Mouse (Mus musculus) cortical plate, adult 2 months (tissue): Measurements from ENCODE around the gene Ephb1. TPM values are rescaled to one million over a fixed set of nuclear protein-coding genes. Genes with fewer than 3 reads are reported as not detected.

Experiments
- H3K27ac ChIP-seq: fragments of 200-500 bp; 2 replicates; pipeline ENCODE4 v1.5.1; 2012; ENCODE audit warnings: low read length, control low read depth, inconsistent platforms; ENCODE audit not compliant: insufficient read depth
- H3K4me1 ChIP-seq: fragments of 200-500 bp; 2 replicates; pipeline ENCODE4 v1.6.1; 2011; ENCODE audit warnings: low read length; ENCODE audit not compliant: control insufficient read depth, insufficient read depth
- H3K4me3 ChIP-seq: fragments of 200-500 bp; 2 replicates; pipeline ENCODE4 v1.5.1; 2011; ENCODE audit warnings: mild to moderate bottlenecking, low read length, control low read depth; ENCODE audit not compliant: insufficient read depth
- CTCF ChIP-seq: fragments of 200-500 bp; IDR thresholded peaks from 2 replicates; pipeline ENCODE4 v1.5.1; 2011; ENCODE audit warnings: mild to moderate bottlenecking, control low read depth, low read length; ENCODE audit not compliant: insufficient read depth; ENCODE audit errors: extremely low read depth
- POLR2A ChIP-seq: fragments of 200-500 bp; IDR thresholded peaks from 2 replicates; pipeline ENCODE4 v1.6.1; 2011; ENCODE audit warnings: mild to moderate bottlenecking, low read length, control low read depth; ENCODE audit not compliant: insufficient read depth; ENCODE audit errors: extremely low read depth
- polyA plus RNA-seq: library from polyadenylated mRNA; depleted of rRNA; stranded (reverse); fragments of >200 nt; gene quantifications from 2 replicates; pipeline ENCODE4 v1.2.3, GENCODE M21; 2012

Ephb1 gene
- polyA plus RNA-seq, 1 experiment, result 30.8 TPM

- no peaks in the 10 kb centered on the region; the same call in 1 of the 2 replicates for H3K4me1 ChIP-seq
- no peak overlapping the region for H3K27ac ChIP-seq
- no peak overlapping the region for H3K4me3 ChIP-seq
- TF ChIP-seq CTCF, result no peak
- TF ChIP-seq POLR2A, result no peak
These were observed 44.1 kb downstream of the Ephb1 start for GRCm38 (mm10) chr9:102310431-102310830.

- no peak for TF ChIP-seq POLR2A
- TF ChIP-seq CTCF, result no peak
- Histone ChIP-seq H3K4me3 (no peak overlapping the region), H3K27ac (no peak overlapping the region), H3K4me1 (no peaks in the 10 kb centered on the region; the same call in 1 of the 2 replicates)
These were observed 45.2 kb downstream of the Ephb1 start for GRCm38 (mm10) chr9:102309278-102309677.

- TF ChIP-seq POLR2A (no peak), CTCF (no peak)
- no peak overlapping the region for H3K4me3 ChIP-seq
- H3K27ac ChIP-seq, result no peak overlapping the region; the same call in 1 of the 2 replicates
- no peaks in the 10 kb centered on the region; the same call in 1 of the 2 replicates for H3K4me1 ChIP-seq
These were observed 46.8 kb downstream of the Ephb1 start for GRCm38 (mm10) chr9:102307656-102308055.

- no peak for TF ChIP-seq POLR2A
- H3K4me3 ChIP-seq, result no peak overlapping the region
- H3K27ac ChIP-seq, result peak overlapping the region; percentile 78
- H3K4me1 ChIP-seq, result no peaks in the 10 kb centered on the region; the same call in 1 of the 2 replicates
These were observed 47.7 kb downstream of the Ephb1 start for GRCm38 (mm10) chr9:102306645-102307415.

- TF ChIP-seq CTCF (no peak), POLR2A (no peak)
- Histone ChIP-seq H3K4me1 (no peaks in the 10 kb centered on the region; the same call in 1 of the 2 replicates), H3K27ac (peak overlapping the region; percentile 17; the same call in 1 of the 2 replicates), H3K4me3 (no peak overlapping the region)
These were observed 48.9 kb downstream of the Ephb1 start for GRCm38 (mm10) chr9:102305432-102306100.

- H3K27ac ChIP-seq, result no peak overlapping the region
- TF ChIP-seq POLR2A (no peak), CTCF (no peak)
- no peaks in the 10 kb centered on the region; the same call in 1 of the 2 replicates for H3K4me1 ChIP-seq
- no peak overlapping the region for H3K4me3 ChIP-seq
These were observed 49.7 kb downstream of the Ephb1 start for GRCm38 (mm10) chr9:102304796-102305195.

- Histone ChIP-seq H3K4me1 (no peaks in the 10 kb centered on the region; the same call in 1 of the 2 replicates), H3K4me3 (no peak overlapping the region), H3K27ac (no peak overlapping the region)
- TF ChIP-seq POLR2A, result no peak
- TF ChIP-seq CTCF, result no peak
These were observed 50.6 kb downstream of the Ephb1 start for GRCm38 (mm10) chr9:102303882-102304281.

- Histone ChIP-seq H3K4me3 (no peak overlapping the region), H3K27ac (no peak overlapping the region), H3K4me1 (no peaks in the 10 kb centered on the region)
- TF ChIP-seq POLR2A (no peak), CTCF (no peak)
These were observed 53.5 kb downstream of the Ephb1 start for GRCm38 (mm10) chr9:102300985-102301384.

- no peak for TF ChIP-seq CTCF
- no peak for TF ChIP-seq POLR2A
- Histone ChIP-seq H3K27ac (no peak overlapping the region), H3K4me3 (no peak overlapping the region), H3K4me1 (no peaks in the 10 kb centered on the region)
These were observed 55.8 kb downstream of the Ephb1 start for GRCm38 (mm10) chr9:102298741-102299140.
